Mouse (Mus musculus): ENCODE results near the gene Mxd4. TPM values are rescaled to one million over a fixed set of nuclear protein-coding genes. Genes with fewer than 3 reads are reported as not detected.
A peak's percentile ranks its signal among the peaks of the same experiment; 100 is the strongest.

The Mxd4 gene
- polyA plus RNA-seq, 1 experiment = 89.3 TPM

DNA sequence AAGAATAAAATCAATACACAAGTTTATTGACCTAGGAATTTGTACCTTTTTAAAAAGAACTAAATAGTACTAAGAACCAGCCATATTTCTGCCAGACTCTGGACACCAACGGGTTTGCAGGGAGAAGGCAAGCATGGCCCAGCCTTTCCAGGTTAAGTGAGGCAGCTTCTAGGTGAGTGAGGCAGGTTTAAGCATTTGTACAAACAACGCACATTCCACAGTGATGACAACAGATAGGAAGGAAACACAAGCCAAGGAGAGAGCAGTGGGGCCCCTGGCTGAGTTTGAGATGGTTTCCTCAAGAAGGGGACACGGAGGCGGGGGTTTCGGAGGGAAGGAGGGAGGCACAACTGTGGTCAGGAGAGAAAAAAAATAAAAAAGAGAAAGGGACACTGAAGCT is 31.2 kb upstream of the Mxd4 start:
- DNase-seq (ENCODE audit: low read depth) = no peak
- no peak for TF ChIP-seq POLR2A (IDR thresholded peaks at IDR 0.05; ENCODE audit: borderline replicate concordance, extremely low read depth, insufficient read depth, insufficient read length, poor library complexity, severe bottlenecking)
- TF ChIP-seq CTCF (IDR thresholded peaks at IDR 0.05; ENCODE audit: borderline replicate concordance, extremely low read depth, insufficient read depth, insufficient read length) = no peak

DNA sequence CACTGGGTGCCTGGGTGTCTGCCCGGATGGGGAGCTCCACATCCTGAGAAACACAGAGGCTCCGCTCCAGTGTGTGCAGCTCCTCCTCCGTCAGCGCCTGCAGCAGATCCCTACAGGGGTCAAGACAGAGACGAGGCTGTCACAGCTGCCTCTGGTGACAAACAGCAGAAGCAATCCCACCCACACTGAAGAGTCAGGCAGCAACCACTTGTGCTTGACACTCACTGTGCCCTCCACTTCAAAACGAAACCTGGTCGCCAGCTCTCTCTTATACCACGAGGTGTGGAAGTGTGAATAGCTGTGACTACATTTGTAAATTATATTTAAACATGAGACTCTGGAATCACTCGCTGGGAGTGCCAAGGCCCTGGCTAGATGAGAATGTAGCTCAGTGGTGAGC is 30.2 kb upstream of the Mxd4 start:
- DNase-seq (ENCODE audit: low read depth) = no peak
- TF ChIP-seq POLR2A (IDR thresholded peaks at IDR 0.05; ENCODE audit: borderline replicate concordance, extremely low read depth, insufficient read depth, insufficient read length, poor library complexity, severe bottlenecking) (no peak), CTCF (IDR thresholded peaks at IDR 0.05; ENCODE audit: borderline replicate concordance, extremely low read depth, insufficient read depth, insufficient read length) (no peak)

DNA sequence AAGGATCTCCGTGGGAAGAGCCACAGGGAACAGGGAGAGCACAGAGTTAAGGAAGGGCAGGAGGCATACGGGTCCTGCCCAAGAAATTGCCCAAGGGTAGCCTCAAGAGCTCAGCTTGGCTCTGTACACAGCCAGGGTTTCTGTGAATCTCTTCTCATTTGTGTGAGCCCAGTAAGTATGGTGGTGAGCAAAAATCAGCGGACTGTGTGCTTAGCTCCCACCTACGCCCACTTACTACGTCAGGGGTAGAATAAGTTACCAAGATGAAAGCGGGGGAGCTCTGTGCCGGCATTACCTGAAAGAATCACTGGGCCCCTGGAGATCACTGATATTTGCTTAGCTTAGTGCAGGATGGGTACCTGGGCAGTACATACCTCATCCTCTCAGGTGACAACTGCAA is 28.5 kb upstream of the Mxd4 start:
- no peak for DNase-seq (ENCODE audit: low read depth)
- TF ChIP-seq CTCF (IDR thresholded peaks at IDR 0.05; ENCODE audit: borderline replicate concordance, extremely low read depth, insufficient read depth, insufficient read length) (no peak), POLR2A (IDR thresholded peaks at IDR 0.05; ENCODE audit: borderline replicate concordance, extremely low read depth, insufficient read depth, insufficient read length, poor library complexity, severe bottlenecking) (no peak)

DNA sequence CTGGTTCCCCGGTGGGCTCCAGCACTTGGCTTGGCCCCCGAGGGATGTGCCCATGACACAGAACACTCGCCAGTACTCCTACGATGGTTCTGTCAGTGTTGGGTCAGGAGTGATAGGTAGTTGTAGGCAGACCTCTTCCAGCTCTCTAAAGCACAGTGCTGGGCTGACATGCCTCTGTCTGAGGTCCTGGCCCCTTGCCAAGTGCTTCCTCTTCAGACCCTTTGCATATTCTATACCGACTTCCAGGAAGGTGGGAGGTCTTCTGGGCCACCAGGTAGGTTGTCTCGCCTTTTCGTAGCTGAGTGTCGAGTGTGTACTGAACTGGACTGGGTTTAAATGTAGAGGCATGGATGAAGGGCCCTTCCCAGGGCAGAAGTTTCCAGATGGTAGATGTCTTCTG is 26.1 kb upstream of the Mxd4 start:
- no peak for DNase-seq (ENCODE audit: low read depth)
- no peak for TF ChIP-seq POLR2A (IDR thresholded peaks at IDR 0.05; ENCODE audit: borderline replicate concordance, extremely low read depth, insufficient read depth, insufficient read length, poor library complexity, severe bottlenecking)
- TF ChIP-seq CTCF (IDR thresholded peaks at IDR 0.05; ENCODE audit: borderline replicate concordance, extremely low read depth, insufficient read depth, insufficient read length) = no peak

DNA sequence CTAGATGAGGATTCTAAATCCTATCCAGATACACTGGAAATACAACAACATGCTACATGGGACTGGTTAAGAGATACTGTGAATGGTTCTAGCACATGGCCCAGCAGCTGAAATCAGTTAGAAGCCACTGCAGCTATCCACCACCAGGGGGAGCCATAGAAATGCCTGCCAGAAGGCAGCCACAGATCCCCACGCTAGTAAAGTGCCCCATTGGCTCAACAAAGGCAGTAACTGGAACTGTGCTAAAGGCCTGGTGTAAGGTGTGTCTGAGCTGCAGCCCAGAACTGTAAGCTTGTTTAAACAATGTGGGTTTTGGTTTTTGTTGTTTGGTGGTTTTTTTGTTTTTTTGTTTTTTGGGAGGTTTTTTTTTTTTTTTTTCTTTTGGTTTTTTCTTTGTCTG is 22.8 kb upstream of the Mxd4 start:
- DNase-seq (ENCODE audit: low read depth) = peak; percentile 91
- peak; percentile 96 for TF ChIP-seq CTCF (IDR thresholded peaks at IDR 0.05; ENCODE audit: borderline replicate concordance, extremely low read depth, insufficient read depth, insufficient read length)
- no peak for TF ChIP-seq POLR2A (IDR thresholded peaks at IDR 0.05; ENCODE audit: borderline replicate concordance, extremely low read depth, insufficient read depth, insufficient read length, poor library complexity, severe bottlenecking)

DNA sequence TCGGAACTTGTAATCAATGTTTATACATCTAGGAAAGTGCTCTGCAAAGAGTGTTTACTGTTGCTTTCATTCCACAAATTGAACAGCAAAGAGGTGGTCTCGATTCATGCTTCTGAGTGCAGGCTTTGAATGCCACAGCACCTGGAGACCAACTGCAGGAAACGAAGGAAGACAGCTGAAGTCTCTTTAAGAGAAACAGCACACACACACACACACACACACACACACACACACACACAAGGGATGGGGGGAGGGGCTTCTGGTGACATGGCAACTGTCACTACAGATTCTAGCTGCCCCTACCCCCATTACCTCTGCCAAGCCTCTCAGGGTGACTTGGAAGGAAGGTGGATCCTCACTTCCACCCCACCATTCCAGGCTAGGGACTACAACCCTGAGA is 20.0 kb upstream of the Mxd4 start:
- TF ChIP-seq POLR2A (IDR thresholded peaks at IDR 0.05; ENCODE audit: borderline replicate concordance, extremely low read depth, insufficient read depth, insufficient read length, poor library complexity, severe bottlenecking) (no peak), CTCF (IDR thresholded peaks at IDR 0.05; ENCODE audit: borderline replicate concordance, extremely low read depth, insufficient read depth, insufficient read length) (no peak)
- no peak for DNase-seq (ENCODE audit: low read depth)

DNA sequence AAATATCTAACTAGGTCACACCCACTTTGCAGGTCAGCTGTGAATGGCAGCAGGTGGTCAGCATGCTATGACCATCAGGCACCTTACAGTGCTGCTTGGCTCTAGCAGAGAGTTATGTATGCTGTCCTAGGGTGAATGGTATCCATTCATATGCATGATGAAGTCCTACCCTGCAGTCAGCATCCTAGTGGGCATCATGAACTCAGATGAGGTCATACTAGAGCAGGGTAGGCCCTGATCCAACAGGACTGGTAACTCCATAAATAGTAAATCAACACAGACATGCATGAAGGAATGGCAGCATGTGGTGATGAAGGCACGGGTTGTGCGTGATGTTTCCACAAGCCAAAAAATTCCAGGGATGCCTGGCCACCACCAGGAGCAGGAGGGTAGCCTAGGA is 18.3 kb upstream of the Mxd4 start:
- no peak for TF ChIP-seq CTCF (IDR thresholded peaks at IDR 0.05; ENCODE audit: borderline replicate concordance, extremely low read depth, insufficient read depth, insufficient read length)
- no peak for TF ChIP-seq POLR2A (IDR thresholded peaks at IDR 0.05; ENCODE audit: borderline replicate concordance, extremely low read depth, insufficient read depth, insufficient read length, poor library complexity, severe bottlenecking)
- DNase-seq (ENCODE audit: low read depth) = no peak

DNA sequence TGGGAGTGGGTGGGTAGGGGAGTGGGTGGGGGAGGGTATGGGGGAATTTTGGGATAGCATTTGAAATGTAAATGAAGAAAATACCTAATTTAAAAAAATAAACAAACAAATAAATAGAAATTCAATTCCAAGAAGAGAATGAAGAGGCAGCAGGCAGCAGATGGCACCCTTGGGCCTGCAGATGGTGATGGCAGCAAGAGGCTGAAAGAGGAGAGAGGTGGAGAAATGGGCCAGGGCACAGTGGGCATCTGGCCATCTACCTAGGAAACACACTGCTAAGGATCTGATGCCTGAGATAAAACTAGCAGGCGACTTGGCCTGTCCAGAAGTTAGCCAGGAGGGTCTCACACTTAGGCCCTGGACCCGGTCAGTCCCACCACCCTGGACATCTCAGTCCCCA is 17.4 kb upstream of the Mxd4 start:
- no peak for DNase-seq (ENCODE audit: low read depth)

DNA sequence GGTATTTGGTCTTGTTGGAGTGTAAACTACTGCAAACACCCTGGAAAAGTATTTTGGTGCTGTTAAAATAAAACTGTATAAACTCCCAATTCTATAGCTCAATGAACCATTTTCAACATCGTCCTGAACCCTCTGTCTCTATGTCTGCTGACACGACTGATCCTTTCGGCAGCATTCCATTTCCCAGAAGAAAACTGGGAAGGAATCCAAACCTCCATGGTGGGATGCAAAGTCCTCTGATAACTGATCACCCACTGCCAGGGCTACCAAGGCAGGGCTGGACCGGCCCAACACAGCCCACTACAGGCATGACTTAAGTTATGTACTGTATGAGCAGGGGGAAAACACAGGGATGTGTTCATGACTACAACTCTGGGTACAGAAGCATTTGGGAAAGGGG is 14.5 kb upstream of the Mxd4 start:
- DNase-seq (ENCODE audit: low read depth) = no peak
- TF ChIP-seq POLR2A (IDR thresholded peaks at IDR 0.05; ENCODE audit: borderline replicate concordance, extremely low read depth, insufficient read depth, insufficient read length, poor library complexity, severe bottlenecking) (no peak), CTCF (IDR thresholded peaks at IDR 0.05; ENCODE audit: borderline replicate concordance, extremely low read depth, insufficient read depth, insufficient read length) (no peak)

More for the DNA sequence above, 17.4 kb upstream of the Mxd4 start:
- TF ChIP-seq POLR2A (IDR thresholded peaks at IDR 0.05; ENCODE audit: borderline replicate concordance, extremely low read depth, insufficient read depth, insufficient read length, poor library complexity, severe bottlenecking) (no peak), CTCF (IDR thresholded peaks at IDR 0.05; ENCODE audit: borderline replicate concordance, extremely low read depth, insufficient read depth, insufficient read length) (no peak)

DNA sequence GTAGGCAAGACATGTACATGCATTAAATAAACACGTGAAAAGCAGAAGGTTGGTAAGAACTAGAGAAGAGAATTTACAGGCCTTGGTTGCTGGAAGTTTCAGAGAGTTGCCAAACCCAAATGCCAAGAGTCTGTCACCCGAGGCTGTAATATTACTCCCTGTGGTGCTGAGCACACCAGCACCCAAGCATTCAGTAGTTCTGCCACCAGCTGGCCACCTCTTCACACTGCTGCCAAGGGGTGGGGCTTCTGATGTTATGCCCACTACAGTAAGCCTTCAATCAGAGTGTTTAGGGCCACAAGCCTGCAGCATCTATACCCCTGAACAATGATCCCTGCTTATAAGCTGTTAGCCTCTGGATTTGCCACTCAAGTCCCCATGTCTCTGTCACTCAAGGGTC is 13.9 kb upstream of the Mxd4 start:
- no peak for TF ChIP-seq CTCF (IDR thresholded peaks at IDR 0.05; ENCODE audit: borderline replicate concordance, extremely low read depth, insufficient read depth, insufficient read length)
- no peak for TF ChIP-seq POLR2A (IDR thresholded peaks at IDR 0.05; ENCODE audit: borderline replicate concordance, extremely low read depth, insufficient read depth, insufficient read length, poor library complexity, severe bottlenecking)
- DNase-seq (ENCODE audit: low read depth) = no peak

DNA sequence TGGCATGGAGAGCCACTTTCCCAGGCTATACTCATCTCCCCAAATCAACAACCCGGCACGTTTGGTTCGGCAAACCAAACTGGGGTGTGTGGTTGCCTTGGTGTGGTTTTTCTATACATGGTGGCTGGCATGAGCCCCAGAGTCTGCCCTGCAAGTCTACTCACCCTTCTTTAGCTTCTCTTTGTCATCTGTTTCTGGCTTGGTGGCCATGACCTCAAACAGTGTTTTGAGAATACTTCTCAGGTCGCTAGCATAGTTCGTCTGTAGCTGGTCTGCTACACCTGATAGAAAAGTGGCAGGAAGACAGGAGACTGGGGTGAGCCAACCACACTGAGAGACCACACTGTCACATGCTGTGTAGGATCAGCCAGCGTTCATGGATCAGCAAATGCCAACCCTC is 11.1 kb upstream of the Mxd4 start:
- TF ChIP-seq POLR2A (IDR thresholded peaks at IDR 0.05; ENCODE audit: borderline replicate concordance, extremely low read depth, insufficient read depth, insufficient read length, poor library complexity, severe bottlenecking) = no peak
- TF ChIP-seq CTCF (IDR thresholded peaks at IDR 0.05; ENCODE audit: borderline replicate concordance, extremely low read depth, insufficient read depth, insufficient read length) = no peak
- no peak for DNase-seq (ENCODE audit: low read depth)

DNA sequence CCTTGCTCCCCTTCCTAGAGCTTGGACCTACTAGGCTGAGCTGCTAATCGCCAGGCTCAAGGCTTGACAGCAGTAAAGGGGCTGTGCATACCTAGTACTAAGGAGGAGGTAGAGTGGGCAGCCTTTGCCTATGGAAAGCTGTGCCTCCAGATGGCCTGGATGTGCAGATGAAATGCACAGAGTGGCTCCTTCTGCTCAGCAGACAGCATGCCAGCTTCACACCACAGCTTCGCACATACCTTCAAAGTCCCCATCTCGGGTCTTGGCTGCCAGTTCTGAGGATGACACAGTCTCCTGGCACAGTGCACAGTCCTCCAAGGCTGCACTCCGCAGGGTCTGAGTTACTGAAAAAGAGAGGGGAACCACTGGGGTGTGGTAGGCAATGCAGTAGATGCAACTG is 9.7 kb upstream of the Mxd4 start:
- DNase-seq (ENCODE audit: low read depth) = peak; percentile 71
- TF ChIP-seq POLR2A (IDR thresholded peaks at IDR 0.05; ENCODE audit: borderline replicate concordance, extremely low read depth, insufficient read depth, insufficient read length, poor library complexity, severe bottlenecking) (no peak), CTCF (IDR thresholded peaks at IDR 0.05; ENCODE audit: borderline replicate concordance, extremely low read depth, insufficient read depth, insufficient read length) (no peak)

DNA sequence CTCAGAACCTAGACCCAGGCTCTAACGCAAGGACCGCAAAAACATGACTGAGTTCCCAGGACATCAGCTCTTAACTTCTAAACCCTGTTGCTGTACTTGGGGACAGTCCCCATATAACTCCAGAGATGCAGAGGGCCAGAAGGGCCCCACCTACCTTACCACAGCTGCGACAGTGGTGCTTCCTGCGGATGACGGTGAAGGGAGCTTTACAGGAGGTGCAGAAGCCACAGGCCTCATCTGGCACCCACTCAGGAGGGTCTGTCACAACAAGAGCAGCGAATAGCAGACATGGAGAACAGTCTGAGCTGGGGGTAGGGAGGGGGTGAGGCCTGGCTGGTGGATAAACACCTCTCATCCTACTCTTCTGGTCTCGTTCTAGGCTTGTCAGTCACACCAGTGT is 8.9 kb upstream of the Mxd4 start:
- TF ChIP-seq POLR2A (IDR thresholded peaks at IDR 0.05; ENCODE audit: borderline replicate concordance, extremely low read depth, insufficient read depth, insufficient read length, poor library complexity, severe bottlenecking) (no peak), CTCF (IDR thresholded peaks at IDR 0.05; ENCODE audit: borderline replicate concordance, extremely low read depth, insufficient read depth, insufficient read length) (no peak)

More for the DNA sequence above, 8.9 kb upstream of the Mxd4 start:
- no peak for DNase-seq (ENCODE audit: low read depth)

Data from brain, embryonic 14.5 days (tissue).